ENCODE assay signal across 9 mouse cellular contexts in genomic region chr4:143299325-143300070, GRCm38 (mm10). TPM values are rescaled to one million over a fixed set of nuclear protein-coding genes. Genes with fewer than 3 reads are reported as not detected.
A peak's percentile ranks its signal among the peaks of the same experiment; 100 is the strongest.
DNase-seq lines count a peak whose midpoint lies in the region; ATAC-seq and TF ChIP-seq lines count a peak whose summit lies in the region.
"Had no signal": no experiment of that assay in that cellular context is flagged by ENCODE, and none has a peak within 500 bp of the region (broad histone marks: within the 10 kb centered on the region; RNA-seq: fewer than 3 reads in every experiment).

Gene Pdpn (minus strand): TSS chr4:143299564.

- H3K9me3 ChIP-seq in ES-Bruce4 (replicated peaks; ENCODE audit: control insufficient read depth, insufficient read depth, low read length, poor library complexity, severe bottlenecking): peaks cover 2% of the 10 kb centered on the region; the same call in 1 of the 2 replicates
- H3K9me3 ChIP-seq in hindbrain, embryonic 16.5 days (ENCODE audit: control insufficient read depth, low read length): no peaks in the 10 kb centered on the region
- H3K9me3 ChIP-seq in midbrain, embryonic 10.5 days (replicated peaks): no peaks in the 10 kb centered on the region

- peak within 1 kb of the TSS; percentile 29; the same call in 1 of the 2 replicates for H3K27ac ChIP-seq in ES-Bruce4 (ENCODE audit: insufficient read depth, low read length)
- peak within 1 kb of the TSS; percentile 70 for H3K27ac ChIP-seq in hindbrain, embryonic 16.5 days (ENCODE audit: low read depth, low read length)
- peak within 1 kb of the TSS; percentile 90 for H3K27ac ChIP-seq in midbrain, embryonic 10.5 days (replicated peaks)
- no peak within 1 kb of the TSS for H3K27ac ChIP-seq in small intestine, adult 2 months (ENCODE audit: insufficient read depth, low read depth, low read length)

- TF ChIP-seq EP300 in ES-Bruce4 (IDR thresholded peaks at IDR 0.05; ENCODE audit: insufficient read depth, low read depth, low read length): 0 out of 2 replicates have a peak, but pooled peaks have one; percentile 11

- peak; percentile 67 for TF ChIP-seq POLR2A in ES-Bruce4 (IDR thresholded peaks at IDR 0.05; ENCODE audit: insufficient read depth, low read length)
- TF ChIP-seq POLR2A in small intestine, adult 2 months (IDR thresholded peaks at IDR 0.05; ENCODE audit: low read depth, low read length): no peak

- ATAC-seq in hindbrain, embryonic 16.5 days: peak; percentile 67

- intact Hi-C loops in gastrocnemius, postnatal 14 days (cut with DNase I; ENCODE audit: low total_unique reads): no loop called here
- intact Hi-C loops in left cerebral cortex, postnatal 36 days (cut with DNase I): no loop called here

- H3K4me2 ChIP-seq in hindbrain, embryonic 16.5 days (ENCODE audit: low read length): peak within 1 kb of the TSS; percentile 54

- peak within 1 kb of the TSS; percentile 94 for H3K4me3 ChIP-seq in ES-Bruce4 (ENCODE audit: low read depth, low read length)
- H3K4me3 ChIP-seq in hindbrain, embryonic 16.5 days (ENCODE audit: low read length): peak within 1 kb of the TSS; percentile 37
- peak within 1 kb of the TSS; percentile 77 for H3K4me3 ChIP-seq in midbrain, embryonic 10.5 days
- H3K4me3 ChIP-seq in small intestine, adult 2 months (ENCODE audit: low read depth, low read length): peak within 1 kb of the TSS; percentile 56

- peaks cover 3% of the 10 kb centered on the region for H3K4me1 ChIP-seq in ES-Bruce4 (ENCODE audit: control insufficient read depth, insufficient read depth, low read length)
- peaks cover 30% of the 10 kb centered on the region for H3K4me1 ChIP-seq in hindbrain, embryonic 16.5 days (ENCODE audit: control insufficient read depth, insufficient read depth, low read depth, low read length)
- peaks cover 77% of the 10 kb centered on the region for H3K4me1 ChIP-seq in midbrain, embryonic 10.5 days
- no peaks in the 10 kb centered on the region for H3K4me1 ChIP-seq in small intestine, adult 2 months (ENCODE audit: control insufficient read depth, insufficient read depth, insufficient read length, low read length)

- 3% methylated on average over 31 of the region's 31 CpGs for WGBS in hindbrain, embryonic 16.5 days
- under 1% methylated on average over 31 of the region's 31 CpGs for WGBS in midbrain, embryonic 10.5 days
- whole genome bisulfite sequencing in small intestine, adult 2 months: 13% methylated on average over 31 of the region's 31 CpGs

- peak; percentile 45 to 47 for DNase-seq in cerebellum, postnatal 14 days
- DNase-seq in gastrocnemius, postnatal 14 days: peak; percentile 81
- peak; percentile 16 to 17 for DNase-seq in left cerebral cortex, postnatal 36 days (ENCODE audit: low spot score in 2 of 2)
- DNase-seq in midbrain, embryonic 10.5 days (ENCODE audit: low spot score): peak; percentile 82
- no peak for DNase-seq in MN1 (ENCODE audit: low spot score)

- no peaks in the 10 kb centered on the region for H3K27me3 ChIP-seq in ES-Bruce4 (ENCODE audit: control insufficient read depth, insufficient read depth, low read length, poor library complexity, severe bottlenecking)
- H3K27me3 ChIP-seq in hindbrain, embryonic 16.5 days (replicated peaks; ENCODE audit: control insufficient read depth, insufficient read depth, low read length): no peaks in the 10 kb centered on the region
- H3K27me3 ChIP-seq in midbrain, embryonic 10.5 days (ENCODE audit: low read depth, poor library complexity, severe bottlenecking): peaks cover 31% of the 10 kb centered on the region
- H3K27me3 ChIP-seq in small intestine, adult 2 months (ENCODE audit: control insufficient read depth, insufficient read depth, low read length): no peaks in the 10 kb centered on the region; the same call in 1 of the 2 replicates

- no peaks in the 10 kb centered on the region for H3K36me3 ChIP-seq in ES-Bruce4 (ENCODE audit: control insufficient read depth, insufficient read depth, low read length, poor library complexity, severe bottlenecking)
- no peaks in the 10 kb centered on the region for H3K36me3 ChIP-seq in hindbrain, embryonic 16.5 days (ENCODE audit: control insufficient read depth, insufficient read depth, low read length)
- peaks cover 7% of the 10 kb centered on the region for H3K36me3 ChIP-seq in midbrain, embryonic 10.5 days
- no peaks in the 10 kb centered on the region for H3K36me3 ChIP-seq in small intestine, adult 2 months (ENCODE audit: control insufficient read depth, insufficient read depth, low read length)

- no peak for TF ChIP-seq CTCF in ES-Bruce4 (IDR thresholded peaks at IDR 0.05; ENCODE audit: low read depth, low read length)
- no peak for TF ChIP-seq CTCF in small intestine, adult 2 months (IDR thresholded peaks at IDR 0.05; ENCODE audit: extremely low read depth, insufficient read length, insufficient replicate concordance, low read depth, low read length)

- peak within 1 kb of the TSS; percentile 54 for H3K9ac ChIP-seq in ES-Bruce4 (ENCODE audit: low read depth, poor library complexity, severe bottlenecking)
- H3K9ac ChIP-seq in hindbrain, embryonic 16.5 days (ENCODE audit: low read depth, low read length): peak within 1 kb of the TSS; percentile 61

RNA-seq across cellular contexts. Expression of gene Pdpn, which starts in this region (rescaled TPM):
- polyA plus RNA-seq in ES-Bruce4 (2011; ENCODE audit: insufficient read depth, insufficient read length, low read depth, missing spikeins): 179 and 198 TPM in 2 replicates
- 10 to 100 TPM; 12.5 to 16.1 TPM for total RNA-seq in gastrocnemius, postnatal 14 days (2021)
- 46.9 and 51.6 TPM in 2 replicates for polyA plus RNA-seq in hindbrain, embryonic 16.5 days (2015; fragmentation: Nextera tagmentation; extraction: Ambion mirVana)
- total RNA-seq in left cerebral cortex, postnatal 36 days (2021): 10 to 100 TPM; 13.3 to 15.1 TPM
- polyA plus RNA-seq in midbrain, embryonic 10.5 days (2016; fragmentation: Nextera tagmentation; extraction: Ambion mirVana): 79.5 and 108 TPM in 2 replicates
- polyA plus RNA-seq in small intestine, adult 2 months (2012; rRNA removed): 0.80 and 1.2 TPM in 2 replicates
- total RNA-seq: neutrophil, adult 5-6 weeks had no signal

Comparison
In these comparisons a context has a peak if more than half of its experiments do, and no peak if none do; other contexts are left out.
1. RNA of gene Pdpn (polyA plus RNA-seq): 179 to 198 TPM in ES-Bruce4, 79.5 to 108 TPM in midbrain, embryonic 10.5 days and 46.9 to 51.6 TPM in hindbrain, embryonic 16.5 days; 0.80 to 1.2 TPM in small intestine, adult 2 months; every median in the first group is over 10 times any median in the second.
2. H3K4me3 ChIP-seq: peak in every context shown above with its lines; median percentile 94 in ES-Bruce4; 77 in midbrain, embryonic 10.5 days; 56 in small intestine, adult 2 months; 37 in hindbrain, embryonic 16.5 days.